Comparison of ENCODE assay signal across 8 mouse cellular contexts in genomic region chr1:92137136-92137848, GRCm38 (mm10). TPM values are rescaled to one million over a fixed set of nuclear protein-coding genes. Genes with fewer than 3 reads are reported as not detected.
A peak's percentile ranks its signal among the peaks of the same experiment; 100 is the strongest.
DNase-seq lines count a peak whose midpoint lies in the region; ATAC-seq and TF ChIP-seq lines count a peak whose summit lies in the region.

No protein-coding gene starts in this region.

- H3K27ac ChIP-seq in layer of hippocampus, adult 2 months, result peak overlapping the region; percentile 23; the same call in 1 of the 2 replicates
- no peak overlapping the region for H3K27ac ChIP-seq in hindbrain, embryonic 16.5 days (ENCODE audit: low read depth, low read length)
- H3K27ac ChIP-seq in midbrain, embryonic 15.5 days, result 0 out of 2 replicates have a peak overlapping the region, but pooled peaks have one; percentile 6
- H3K27ac ChIP-seq in limb, embryonic 10.5 days, result no peak overlapping the region
- H3K27ac ChIP-seq in left cerebral cortex, adult 2 months, result no peak overlapping the region; the same call in 1 of the 2 replicates

- H3K9ac ChIP-seq in hindbrain, embryonic 16.5 days (ENCODE audit: low read depth, low read length), result no peak overlapping the region
- H3K9ac ChIP-seq in midbrain, embryonic 15.5 days, result no peak overlapping the region

- DNase-seq in layer of hippocampus, adult 2 months (ENCODE audit: low spot score in 2 of 2), result no peak
- no peak for DNase-seq in layer of hippocampus, postnatal 25 days (ENCODE audit: extremely low spot score in 1 of 2, low spot score in 1 of 2)
- peak; percentile 54 for DNase-seq in adrenal gland, postnatal 25 days
- peak; percentile 61 for DNase-seq in gastrocnemius, postnatal 10 days
- no peak for DNase-seq in limb, embryonic 10.5 days (ENCODE audit: low spot score)
- no peak for DNase-seq in left cerebral cortex, adult 2 months (ENCODE audit: extremely low spot score in 1 of 2, low spot score in 2 of 2)

- intact Hi-C loops in left cerebral cortex, adult 2 months (cut with DNase I), result no loop called here

- H3K36me3 ChIP-seq in hindbrain, embryonic 16.5 days (ENCODE audit: control insufficient read depth, insufficient read depth, low read length), result peaks cover 2% of the 10 kb centered on the region; the same call in 1 of the 2 replicates
- no peaks in the 10 kb centered on the region for H3K36me3 ChIP-seq in midbrain, embryonic 15.5 days (replicated peaks)
- H3K36me3 ChIP-seq in limb, embryonic 10.5 days, result peaks cover 27% of the 10 kb centered on the region

- 44% methylated on average over 2 of the region's 2 CpGs for WGBS in hindbrain, embryonic 16.5 days
- 78% methylated on average over 2 of the region's 2 CpGs for WGBS in midbrain, embryonic 15.5 days
- WGBS in limb, embryonic 10.5 days, result 87% methylated on average over 2 of the region's 2 CpGs

- no peak overlapping the region for H3K4me3 ChIP-seq in layer of hippocampus, adult 2 months
- H3K4me3 ChIP-seq in hindbrain, embryonic 16.5 days (ENCODE audit: low read length), result no peak overlapping the region
- H3K4me3 ChIP-seq in midbrain, embryonic 15.5 days, result no peak overlapping the region
- H3K4me3 ChIP-seq in limb, embryonic 10.5 days, result no peak overlapping the region
- H3K4me3 ChIP-seq in left cerebral cortex, adult 2 months, result no peak overlapping the region

- no peaks in the 10 kb centered on the region for H3K9me3 ChIP-seq in hindbrain, embryonic 16.5 days (ENCODE audit: control insufficient read depth, low read length)
- no peaks in the 10 kb centered on the region for H3K9me3 ChIP-seq in midbrain, embryonic 15.5 days
- H3K9me3 ChIP-seq in limb, embryonic 10.5 days (replicated peaks), result no peaks in the 10 kb centered on the region

- peaks cover 14% of the 10 kb centered on the region for H3K4me1 ChIP-seq in hindbrain, embryonic 16.5 days (ENCODE audit: control insufficient read depth, insufficient read depth, low read depth, low read length)
- no peaks in the 10 kb centered on the region for H3K4me1 ChIP-seq in midbrain, embryonic 15.5 days
- H3K4me1 ChIP-seq in limb, embryonic 10.5 days, result peaks cover under 1% of the 10 kb centered on the region; the same call in 1 of the 2 replicates

- TF ChIP-seq CTCF in layer of hippocampus, adult 2 months (conservative IDR thresholded peaks at IDR 0.05), result no peak
- TF ChIP-seq CTCF in left cerebral cortex, adult 2 months (IDR thresholded peaks at IDR 0.05), result no peak

- ATAC-seq in hindbrain, embryonic 16.5 days, result peak; percentile 69
- ATAC-seq in midbrain, embryonic 15.5 days (replicated peaks), result no peak

- H3K27me3 ChIP-seq in hindbrain, embryonic 16.5 days (replicated peaks; ENCODE audit: control insufficient read depth, insufficient read depth, low read length), result no peaks in the 10 kb centered on the region
- H3K27me3 ChIP-seq in midbrain, embryonic 15.5 days (replicated peaks), result no peaks in the 10 kb centered on the region
- H3K27me3 ChIP-seq in limb, embryonic 10.5 days (ENCODE audit: low read depth, poor library complexity, severe bottlenecking), result no peaks in the 10 kb centered on the region

- no peak overlapping the region for H3K4me2 ChIP-seq in hindbrain, embryonic 16.5 days (ENCODE audit: low read length)
- no peak overlapping the region for H3K4me2 ChIP-seq in midbrain, embryonic 15.5 days

RNA-seq across cellular contexts. Expression of gene Hdac4, which starts 58.2 kb away (rescaled TPM):
- 100 to 1,000 TPM in 1 of 2 experiments, 10 to 100 TPM in 1; 97.2 to 106 TPM for total RNA-seq in layer of hippocampus, adult 2 months (2021)
- 100 to 1,000 TPM in 1 of 2 experiments, 10 to 100 TPM in 1; 97.9 to 101 TPM for total RNA-seq in layer of hippocampus, postnatal 25 days (2021)
- 89.4 and 137 TPM in 2 replicates for total RNA-seq in adrenal gland, postnatal 25 days (2021)
- 10 to 100 TPM; 54.9 to 60.0 TPM for total RNA-seq in gastrocnemius, postnatal 10 days (2021)
- 26.9 and 27.6 TPM in 2 replicates for polyA plus RNA-seq in hindbrain, embryonic 16.5 days (2015; fragmentation: Nextera tagmentation; extraction: Ambion mirVana)
- 27.9 and 30.9 TPM in 2 replicates for polyA plus RNA-seq in midbrain, embryonic 15.5 days (2015; fragmentation: Nextera tagmentation; extraction: Ambion mirVana)
- polyA plus RNA-seq in limb, embryonic 10.5 days (2016; fragmentation: Nextera tagmentation; extraction: Ambion mirVana), result 16.3 and 20.7 TPM in 2 replicates
- total RNA-seq in left cerebral cortex, adult 2 months (2021), result 100 to 1,000 TPM; 121 to 123 TPM

Comparison
In these comparisons a context has a peak if more than half of its experiments do, and no peak if none do; other contexts are left out.
1. DNase-seq: peak in adrenal gland, postnatal 25 days (single experiment) and gastrocnemius, postnatal 10 days (single experiment); none in layer of hippocampus, adult 2 months (0 of 2), layer of hippocampus, postnatal 25 days (0 of 2), limb, embryonic 10.5 days (single experiment) and left cerebral cortex, adult 2 months (0 of 2).
2. H3K27ac ChIP-seq: peak in layer of hippocampus, adult 2 months (single experiment) and midbrain, embryonic 15.5 days (single experiment); none in hindbrain, embryonic 16.5 days (single experiment), limb, embryonic 10.5 days (single experiment) and left cerebral cortex, adult 2 months (single experiment).